In the genomic region with DNA sequence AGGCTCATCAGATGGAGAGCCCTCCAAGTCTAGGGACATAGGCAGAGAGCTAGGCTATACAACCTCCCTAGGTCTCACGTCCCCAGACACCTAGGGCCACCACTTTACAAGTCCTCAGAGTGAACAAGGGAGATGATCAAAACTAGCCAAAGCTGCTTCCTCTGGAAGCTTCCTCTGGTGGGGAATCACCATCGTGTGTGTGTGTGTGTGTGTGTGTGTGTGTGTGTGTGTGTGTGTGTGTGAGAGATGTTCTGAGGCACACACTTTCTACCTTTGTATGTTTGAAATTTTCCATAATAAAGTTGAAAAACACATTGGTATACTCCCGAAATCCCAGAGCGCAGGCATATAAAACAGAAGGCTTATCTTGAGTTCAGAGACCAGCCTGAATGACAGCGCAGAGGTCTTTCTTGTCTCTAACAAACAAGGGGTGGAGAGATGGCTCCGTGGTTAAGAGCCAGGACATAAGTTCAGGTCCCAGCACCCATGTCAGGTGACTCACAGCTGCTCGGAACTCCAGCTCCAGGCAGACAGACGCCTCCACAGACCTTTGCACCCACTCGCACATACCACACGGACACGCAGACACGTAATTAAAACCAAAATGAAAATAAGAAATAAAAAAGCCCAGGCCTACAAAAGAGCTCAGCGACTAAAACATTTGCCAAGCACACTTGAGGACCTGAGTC, we compare ENCODE assay signal across 1 mouse cellular context.
A peak's percentile ranks its signal among the peaks of the same experiment; 100 is the strongest.
TF ChIP-seq lines count a peak whose summit lies in the region.

No protein-coding gene starts in this region.

TF ChIP-seq in CH12.LX, 34 proteins besides CTCF, POLR2A, EP300 and RAD21:
- TF ChIP-seq BHLHE40 (IDR thresholded peaks at IDR 0.05; ENCODE audit: low read depth, low read length), result peak; percentile 55; the same call in 1 of the 2 replicates
- no peak; the same call in 1 of the 2 replicates for TF ChIP-seq TCF12 (IDR thresholded peaks at IDR 0.05; ENCODE audit: low read depth, low read length)
- TF ChIP-seq IRF4 (IDR thresholded peaks at IDR 0.05; ENCODE audit: low read depth, low read length), result no peak
- TF ChIP-seq MAX (IDR thresholded peaks at IDR 0.05; ENCODE audit: low read length), result no peak
- no peak for TF ChIP-seq NELFE (IDR thresholded peaks at IDR 0.05; ENCODE audit: low read depth, low read length)
- peak; percentile 31; the same call in 1 of the 2 replicates for TF ChIP-seq USF1 (IDR thresholded peaks at IDR 0.05; ENCODE audit: low read depth, low read length)
TF ChIP-seq in CH12.LX: peak in this region for 2.
